Mouse (Mus musculus) c-Kit-positive CD71-positive TER-119-negative erythroid progenitor cells, embryonic 14.5 days (primary cell): ENCODE measurements at regions not wholly inside any gene's neighbourhood (a gene's known extent, or its start where the extent isn't known, plus 50 kb on each side); places are given as distances from the start of the nearest gene placed in this dataset.

Source experiments
- DNase-seq: peaks from one replicate; pipeline ENCODE4 v3.0.0-alpha.2; 2013; ENCODE audit warnings: low read depth

GRCm38 (mm10) chr2:170258367-170258766, 110.5 kb upstream of the Zfp217 start:
- DNase-seq, result no peak

GRCm38 (mm10) chr2:170257671-170258235, 109.8 kb upstream of the Zfp217 start:
- no peak for DNase-seq

- no peak for DNase-seq
Observed at GRCm38 (mm10) chr2:170255997-170256396, 108.1 kb upstream of the Zfp217 start.

- DNase-seq, result no peak
Observed at GRCm38 (mm10) chr2:170255533-170255932, 107.6 kb upstream of the Zfp217 start.

GRCm38 (mm10) chr2:170253681-170254440, 106.0 kb upstream of the Zfp217 start:
- DNase-seq, result no peak

GRCm38 (mm10) chr2:170252255-170253034, 104.5 kb upstream of the Zfp217 start:
- DNase-seq, result peak; percentile 43

GRCm38 (mm10) chr2:170250680-170251079, 102.8 kb upstream of the Zfp217 start:
- DNase-seq, result no peak

GRCm38 (mm10) chr2:170247702-170248445, 100.0 kb upstream of the Zfp217 start:
- DNase-seq, result no peak

- no peak for DNase-seq
Observed at GRCm38 (mm10) chr2:170245637-170246341, 97.9 kb upstream of the Zfp217 start.

GRCm38 (mm10) chr2:170244108-170244507, 96.2 kb upstream of the Zfp217 start:
- DNase-seq, result no peak

- DNase-seq, result no peak
Observed at GRCm38 (mm10) chr2:170237959-170238358, 90.1 kb upstream of the Zfp217 start.

GRCm38 (mm10) chr2:170233426-170233825, 85.5 kb upstream of the Zfp217 start:
- DNase-seq, result no peak

- DNase-seq, result no peak
Observed at GRCm38 (mm10) chr2:170229461-170230080, 81.7 kb upstream of the Zfp217 start.

GRCm38 (mm10) chr2:170228318-170228994, 80.6 kb upstream of the Zfp217 start:
- no peak for DNase-seq

- DNase-seq, result no peak
Observed at GRCm38 (mm10) chr2:170223872-170224271, 76.0 kb upstream of the Zfp217 start.

GRCm38 (mm10) chr2:170222819-170223218, 74.9 kb upstream of the Zfp217 start:
- DNase-seq, result peak; percentile 56

- no peak for DNase-seq
Observed at GRCm38 (mm10) chr2:170221994-170222535, 74.2 kb upstream of the Zfp217 start.

GRCm38 (mm10) chr2:170220871-170221369, 73.0 kb upstream of the Zfp217 start:
- DNase-seq, result peak; percentile 66

GRCm38 (mm10) chr2:170220443-170220842, 72.5 kb upstream of the Zfp217 start:
- no peak for DNase-seq
